Mouse (Mus musculus) left cerebral cortex, postnatal 36 days (tissue): ENCODE results near the gene Lxn. TPM values are rescaled to one million over a fixed set of nuclear protein-coding genes. Genes with fewer than 3 reads are reported as not detected.

Experiments
- DNase-seq, 2 experiments: peaks; one replicate each; pipeline ENCODE4 v3.0.0; 2021 to 2022; ENCODE audit warnings: low spot score in 2 of 2, mixed read lengths in 1 of 2
- intact Hi-C: fragments of 180-260 bp; cut with DNase I; formaldehyde crosslinking; loops from one replicate; pipeline ENCODE4 v1.15.1; 2025
- total RNA-seq, 2 experiments: library from RNA; stranded (reverse); gene quantifications; 2 replicates each; pipeline ENCODE4 v1.2.3; 2021

Lxn gene
- 10 to 100 TPM; 34.9 to 39.4 TPM for total RNA-seq

GRCm38 (mm10) chr3:67463450-67464372 is at the start of gene Lxn:
TSS of gene Lxn (minus strand) at chr3:67463926.
- DNase-seq = peak; percentile 78 to 81
- intact Hi-C loops = no loop called here

- peak; percentile 54 to 77 for DNase-seq
- intact Hi-C loops = loop anchor here (2.0 kb wide), 2 partner anchors 56 to 532 kb away; no protein-coding TSS in a partner anchor
Observed at GRCm38 (mm10) chr3:67512807-67513206, 49.1 kb upstream of the Lxn start.

- peak in 1 of 2 experiments; percentile 18 for DNase-seq
- intact Hi-C loops = no loop called here
Observed at GRCm38 (mm10) chr3:67508216-67508892, 44.6 kb upstream of the Lxn start.

DNA sequence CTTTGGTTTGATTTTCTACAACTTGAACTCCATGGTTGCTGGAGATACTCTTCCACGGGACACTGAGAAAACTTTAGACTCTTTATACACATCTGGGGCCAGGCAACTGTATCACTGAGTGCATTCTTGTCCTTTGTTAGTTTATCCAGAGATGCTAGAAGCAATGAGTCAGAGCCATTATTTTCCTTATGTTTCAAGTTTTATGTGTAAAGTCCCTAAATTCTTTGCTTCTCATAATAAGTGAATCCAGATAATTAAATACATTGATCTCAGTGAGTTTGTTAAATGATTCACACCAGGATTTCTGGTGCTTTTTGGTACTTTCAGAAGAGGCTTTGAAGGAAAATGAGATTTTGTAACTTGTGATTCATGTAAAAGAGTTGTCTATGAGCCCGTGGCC is 41.6 kb upstream of the Lxn start:
- no peak for DNase-seq
- intact Hi-C loops = no loop called here

DNA sequence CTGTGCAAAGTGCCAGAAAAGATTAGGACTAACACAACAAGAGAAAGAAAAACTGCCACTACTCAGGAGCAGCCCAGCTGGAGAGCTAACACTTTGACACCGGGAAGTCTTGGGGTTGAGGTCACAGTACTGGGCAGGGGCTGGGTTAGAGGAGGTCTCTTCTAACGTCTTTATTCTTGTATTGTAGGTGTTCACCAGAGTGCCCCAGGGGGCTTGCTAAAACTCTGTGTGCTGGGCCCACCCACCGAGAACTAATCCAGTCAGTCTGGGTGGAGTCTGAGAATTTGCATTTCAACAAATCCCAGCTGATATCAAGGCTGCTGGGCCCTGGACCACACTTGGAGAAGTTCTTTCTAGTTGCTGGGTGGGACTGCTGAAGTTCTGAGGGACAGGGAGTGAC is 40.2 kb upstream of the Lxn start:
- DNase-seq = no peak
- intact Hi-C loops = no loop called here

DNA sequence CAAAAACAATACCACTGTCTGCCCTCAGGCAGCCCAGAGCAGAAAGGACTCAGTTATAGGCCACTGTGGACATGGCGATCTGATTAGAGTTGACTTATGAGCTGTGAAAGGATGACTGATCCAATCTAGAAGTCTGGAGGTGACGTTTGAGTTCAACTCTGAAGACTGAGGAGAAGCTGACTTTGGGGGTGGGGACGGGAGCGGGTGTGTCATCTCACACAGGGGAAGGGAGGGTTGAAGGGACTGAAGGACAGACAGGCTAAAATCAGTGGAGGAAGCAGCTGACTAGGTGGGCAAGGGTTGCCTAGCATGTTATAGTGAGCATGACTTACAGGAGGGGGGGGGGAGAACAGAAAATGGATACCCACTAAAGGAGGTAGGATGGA is 35.7 kb upstream of the Lxn start:
- no peak for DNase-seq
- intact Hi-C loops = no loop called here

- no peak for DNase-seq
- intact Hi-C loops = no loop called here
Observed at GRCm38 (mm10) chr3:67498773-67499405, 35.2 kb upstream of the Lxn start.

DNA sequence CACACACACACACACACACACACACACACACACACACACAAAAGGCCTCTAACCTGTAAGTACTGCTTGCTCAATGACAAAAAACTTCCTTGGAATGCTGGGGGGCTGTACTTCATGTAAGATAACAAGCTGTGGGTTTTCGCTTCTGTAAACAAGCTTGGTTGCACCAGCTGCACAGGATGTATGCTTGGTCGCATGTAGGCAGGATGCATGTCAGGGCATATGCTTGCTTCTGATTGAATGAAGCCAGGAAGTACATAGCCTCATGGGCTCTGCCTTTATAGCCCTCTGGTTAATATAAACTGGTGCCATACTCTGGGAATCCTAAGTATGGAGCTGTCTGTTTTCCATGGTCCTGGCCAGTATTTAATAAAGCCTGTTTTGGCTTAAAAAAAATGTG is 34.3 kb upstream of the Lxn start:
- intact Hi-C loops = no loop called here
- DNase-seq = no peak

- no peak for DNase-seq
- intact Hi-C loops = no loop called here
Observed at GRCm38 (mm10) chr3:67496310-67496709, 32.6 kb upstream of the Lxn start.

DNA sequence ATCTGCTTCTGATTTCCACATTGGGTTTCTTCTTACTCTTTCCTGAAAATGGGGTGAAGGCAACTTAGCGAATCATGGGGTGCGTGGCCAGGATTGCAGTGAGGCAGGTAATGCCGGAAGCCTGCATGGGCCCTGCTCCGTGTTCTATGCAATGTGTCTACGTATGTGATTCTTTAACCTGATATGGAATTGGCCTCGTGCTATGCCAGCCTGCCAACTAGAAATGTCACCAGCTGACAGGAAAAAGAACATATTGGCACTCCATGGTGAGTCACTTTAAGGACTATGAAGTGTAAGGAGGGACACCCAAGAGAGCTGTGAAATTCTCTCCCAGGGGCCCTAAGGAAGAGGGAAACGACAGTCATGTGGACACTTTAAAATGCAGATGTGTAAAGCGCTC is 29.4 kb upstream of the Lxn start:
- no peak for DNase-seq
- intact Hi-C loops = no loop called here

DNA sequence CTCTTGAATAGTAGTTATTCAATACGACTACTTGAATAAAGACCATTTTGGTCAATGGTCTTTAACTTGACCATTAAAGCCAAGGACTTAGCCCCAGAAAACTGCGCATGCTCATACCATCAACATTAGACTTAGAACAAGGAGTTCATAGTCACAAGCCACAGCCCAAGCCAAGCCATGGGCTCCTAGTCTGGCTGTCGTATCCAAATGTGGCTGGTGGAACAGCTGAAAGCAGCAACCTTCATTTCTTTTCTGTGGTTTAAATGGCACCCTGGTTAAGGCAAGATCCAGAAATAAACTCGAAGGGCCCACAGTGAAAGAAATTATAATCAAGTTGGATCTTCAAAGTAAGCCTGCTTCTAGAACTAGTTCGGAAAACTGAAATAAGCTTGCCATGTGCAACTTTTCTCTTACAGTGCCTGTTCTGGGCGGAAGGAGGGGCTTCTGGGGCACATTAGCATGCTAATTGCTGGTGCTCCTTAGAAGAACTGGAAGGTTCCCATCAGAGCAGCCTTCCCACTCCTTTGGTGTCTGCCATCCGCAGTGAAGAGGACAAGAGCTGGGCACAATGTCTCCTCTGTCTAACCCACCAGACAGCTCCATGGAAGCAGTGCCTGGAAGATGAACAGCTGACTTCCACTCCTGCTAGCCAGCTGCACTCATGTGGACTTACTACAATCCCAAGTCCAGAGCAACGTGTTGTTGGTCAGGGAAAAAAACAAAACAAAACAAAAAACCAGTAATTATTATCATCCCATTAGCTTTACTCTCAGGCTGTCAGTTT is 28.6 kb upstream of the Lxn start:
- DNase-seq = no peak

DNA sequence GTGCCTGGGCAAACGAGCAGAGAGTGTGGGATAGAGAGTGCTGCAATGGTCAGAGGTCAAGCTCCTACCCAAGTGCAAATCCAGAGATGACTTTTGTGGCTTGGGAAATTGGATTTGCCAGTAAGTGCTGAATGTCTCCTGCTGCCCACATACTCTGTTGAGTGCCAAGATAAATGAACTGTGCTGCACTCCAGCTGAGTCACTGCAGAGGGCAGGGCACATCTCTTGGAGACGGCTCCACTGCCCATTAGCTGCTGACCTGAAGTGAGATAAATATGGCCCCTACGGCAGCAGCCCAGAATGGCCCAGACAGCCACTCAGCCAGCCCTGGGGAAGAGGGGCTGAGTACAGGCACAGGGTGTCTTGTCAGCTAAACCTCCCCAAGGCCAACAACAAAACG is 26.4 kb upstream of the Lxn start:
- intact Hi-C loops = no loop called here
- DNase-seq = no peak

More for the DNA sequence above, 28.6 kb upstream of the Lxn start:
- intact Hi-C loops = no loop called here

DNA sequence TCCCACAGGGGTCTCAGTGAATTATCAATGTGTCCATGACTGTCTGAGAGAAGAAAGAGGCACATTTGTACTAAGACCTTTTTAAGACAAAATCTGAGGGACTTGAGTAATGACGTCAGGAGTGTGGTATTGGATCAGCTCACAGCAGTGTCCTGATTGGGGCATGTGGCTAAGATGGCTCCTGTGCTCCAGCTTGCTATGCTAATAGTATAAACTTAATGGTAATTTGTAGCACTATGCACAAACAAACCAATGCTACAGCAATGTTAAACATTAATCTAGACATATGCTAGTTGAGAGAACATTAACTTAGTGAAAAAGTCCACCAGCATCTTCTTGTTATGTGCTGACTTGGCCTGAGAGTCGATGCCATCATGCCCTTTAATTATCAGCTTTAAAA is 21.5 kb upstream of the Lxn start:
- DNase-seq = no peak
- intact Hi-C loops = no loop called here

- intact Hi-C loops = no loop called here
- no peak for DNase-seq
Observed at GRCm38 (mm10) chr3:67482400-67482799, 18.7 kb upstream of the Lxn start.

DNA sequence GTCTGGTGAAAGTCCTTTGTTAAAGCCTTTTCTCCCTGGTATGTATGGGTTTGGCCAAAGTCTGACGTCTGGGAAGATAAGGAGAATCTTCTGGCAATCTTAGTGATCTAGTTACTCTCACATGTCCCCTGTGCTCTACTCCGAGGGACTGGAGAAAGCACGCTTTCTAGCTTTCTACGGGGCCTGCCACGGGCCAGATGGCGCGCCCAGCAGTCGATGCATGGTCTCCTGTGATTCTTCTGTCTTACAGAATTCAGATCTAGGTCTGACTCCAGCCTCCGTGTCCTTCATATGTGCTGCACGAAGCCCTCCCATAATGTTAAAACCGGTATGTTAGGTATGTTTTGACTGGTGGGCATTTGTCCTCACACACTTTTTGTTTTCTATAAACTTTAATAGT is 16.1 kb upstream of the Lxn start:
- no peak for DNase-seq
- intact Hi-C loops = no loop called here

DNA sequence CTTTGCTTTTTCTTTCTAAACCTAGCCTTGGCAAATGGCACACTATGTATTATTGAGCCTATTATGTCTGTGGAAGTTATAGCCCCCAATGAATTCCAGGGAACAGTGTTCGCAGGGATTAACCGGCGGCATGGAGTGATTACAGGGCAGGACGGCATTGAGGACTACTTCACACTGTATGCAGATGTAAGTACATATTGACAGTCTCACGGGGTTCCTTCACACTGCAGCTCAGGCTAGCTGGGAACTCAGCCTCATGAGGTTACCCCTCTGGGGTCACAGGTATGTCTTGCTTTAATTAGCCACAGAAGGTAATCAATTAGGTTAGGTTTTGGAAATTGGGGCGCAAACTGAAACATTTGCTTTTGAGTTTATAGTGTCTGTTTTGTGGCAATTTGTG is 9.7 kb upstream of the Lxn start:
- intact Hi-C loops = no loop called here
- no peak for DNase-seq

- no peak for DNase-seq
- intact Hi-C loops = no loop called here
Observed at GRCm38 (mm10) chr3:67471408-67472127, 7.8 kb upstream of the Lxn start.

- intact Hi-C loops = no loop called here
- no peak for DNase-seq
Observed at GRCm38 (mm10) chr3:67467281-67467680, 3.6 kb upstream of the Lxn start.

GRCm38 (mm10) chr3:67466576-67466975 is 2.9 kb upstream of the Lxn start:
- intact Hi-C loops = no loop called here
- no peak for DNase-seq
